Mouse (Mus musculus): ENCODE data around the gene Tomm5.
"Not testable (repeated sequence)": the region's sequence is repeated elsewhere in the genome, so short reads cannot be mapped to it uniquely, and the experiment has no call there.

The Tomm5 gene

GRCm38 (mm10) chr4:45066036-45066730 is 41.7 kb downstream of the Tomm5 start:
- no peak for DNase-seq (ENCODE audit: low read depth)

GRCm38 (mm10) chr4:45064577-45064976 is 43.3 kb downstream of the Tomm5 start:
- DNase-seq (ENCODE audit: low read depth), result no peak

- not testable (repeated sequence) for DNase-seq (ENCODE audit: low read depth)
Measured at GRCm38 (mm10) chr4:45063836-45064235, 44.1 kb downstream of the Tomm5 start.

GRCm38 (mm10) chr4:45055451-45055850 is 52.5 kb downstream of the Tomm5 start:
- DNase-seq (ENCODE audit: low read depth), result no peak

Data from NIH3T3 (cell line).